Mouse (Mus musculus): ENCODE data around the gene Adk. TPM values are rescaled to one million over a fixed set of nuclear protein-coding genes. Genes with fewer than 3 reads are reported as not detected.
A peak's percentile ranks its signal among the peaks of the same experiment; 100 is the strongest.

Adk gene
- polyA plus RNA-seq, 1 experiment from 2014 or later, result 230 TPM

GRCm38 (mm10) chr14:21439785-21440184 is 387.4 kb downstream of the Adk start:
- H3K4me1 ChIP-seq (replicated peaks), result peaks cover 3% of the 10 kb centered on the region; the same call in 1 of the 2 replicates
- no peaks in the 10 kb centered on the region for H3K27me3 ChIP-seq (replicated peaks)
- peak; percentile 43; the same call in 1 of the 2 replicates for ATAC-seq
- no peaks in the 10 kb centered on the region for H3K9me3 ChIP-seq
- no peaks in the 10 kb centered on the region for H3K36me3 ChIP-seq
- WGBS, result 29% methylated on average over 4 of the region's 4 CpGs
- H3K9ac ChIP-seq, result no peak overlapping the region
- no peak overlapping the region for H3K4me3 ChIP-seq (replicated peaks)
- no peak overlapping the region for H3K4me2 ChIP-seq (replicated peaks)
- H3K27ac ChIP-seq, result no peak overlapping the region

DNA sequence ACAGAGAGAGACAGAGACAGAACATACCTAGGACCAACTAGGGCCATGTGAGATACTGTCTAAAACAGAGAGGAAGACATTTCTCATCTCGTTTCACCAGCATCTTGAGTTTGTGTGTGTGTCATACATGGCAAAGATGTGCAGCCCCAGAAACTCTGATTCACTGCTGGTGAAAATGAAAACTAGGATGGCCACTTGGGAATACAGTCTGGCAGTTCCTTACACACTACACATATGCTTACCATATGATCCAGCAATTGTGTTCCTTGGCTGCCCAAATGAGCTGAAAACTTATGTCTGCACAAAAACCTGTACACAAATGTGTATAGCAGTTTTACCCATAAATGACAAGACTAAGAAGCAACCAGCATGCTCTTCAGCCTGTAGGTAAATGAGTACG is 388.2 kb downstream of the Adk start:
- 91% methylated on average over 2 of the region's 2 CpGs for WGBS

DNA sequence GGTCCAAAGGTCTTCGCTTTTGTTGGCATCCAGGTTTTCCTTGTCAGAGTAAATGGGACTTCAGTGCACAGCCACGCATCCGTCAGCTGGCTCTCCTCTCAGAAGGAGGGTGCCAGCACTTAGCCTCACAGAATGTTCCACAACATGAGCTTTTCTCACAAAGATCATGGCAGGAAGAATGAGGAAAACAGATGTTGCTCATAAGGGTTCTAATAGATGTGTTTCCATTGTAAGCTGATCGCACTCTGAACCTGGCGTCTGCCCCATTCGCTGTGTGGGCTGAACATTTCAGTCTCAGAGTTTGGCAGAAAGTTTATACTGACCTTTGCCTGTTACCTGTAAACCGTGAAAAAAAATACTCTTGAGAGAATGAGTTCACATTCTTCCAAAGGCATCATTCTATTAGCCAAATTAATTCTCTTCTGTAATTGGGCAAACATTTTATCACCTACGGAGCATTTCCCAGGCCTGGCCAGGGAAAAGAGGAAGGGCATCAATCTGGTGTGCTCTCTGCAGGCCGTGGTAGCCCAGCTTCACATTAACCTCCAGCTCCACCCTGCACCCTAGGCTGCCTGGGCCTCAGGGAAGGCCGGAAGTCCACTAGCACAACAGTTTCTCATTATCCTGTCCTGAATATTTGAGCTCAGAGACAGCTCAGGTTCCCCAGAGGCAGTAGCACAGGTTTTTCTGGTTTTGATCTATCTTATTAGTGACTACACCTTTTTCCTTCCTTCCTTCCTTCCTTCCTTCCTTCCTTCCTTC is 389.6 kb downstream of the Adk start:
- WGBS, result 53% methylated on average over 10 of the region's 10 CpGs
- peak; percentile 68 for ATAC-seq
- peaks cover 2% of the 10 kb centered on the region; the same call in 1 of the 2 replicates for H3K4me1 ChIP-seq (replicated peaks)
- H3K9ac ChIP-seq, result no peak overlapping the region
- H3K9me3 ChIP-seq, result no peaks in the 10 kb centered on the region
- no peak overlapping the region for H3K4me2 ChIP-seq (replicated peaks)
- H3K27ac ChIP-seq, result no peak overlapping the region
- H3K27me3 ChIP-seq (replicated peaks), result no peaks in the 10 kb centered on the region
- H3K4me3 ChIP-seq (replicated peaks), result no peak overlapping the region
- no peaks in the 10 kb centered on the region for H3K36me3 ChIP-seq

More for the DNA sequence above, 388.2 kb downstream of the Adk start:
- no peak overlapping the region for H3K4me3 ChIP-seq (replicated peaks)
- no peak overlapping the region for H3K9ac ChIP-seq
- H3K4me1 ChIP-seq (replicated peaks), result peaks cover 2% of the 10 kb centered on the region; the same call in 1 of the 2 replicates
- H3K36me3 ChIP-seq, result no peaks in the 10 kb centered on the region
- ATAC-seq, result no peak
- no peak overlapping the region for H3K27ac ChIP-seq
- H3K4me2 ChIP-seq (replicated peaks), result no peak overlapping the region
- no peaks in the 10 kb centered on the region for H3K27me3 ChIP-seq (replicated peaks)
- no peaks in the 10 kb centered on the region for H3K9me3 ChIP-seq

DNA sequence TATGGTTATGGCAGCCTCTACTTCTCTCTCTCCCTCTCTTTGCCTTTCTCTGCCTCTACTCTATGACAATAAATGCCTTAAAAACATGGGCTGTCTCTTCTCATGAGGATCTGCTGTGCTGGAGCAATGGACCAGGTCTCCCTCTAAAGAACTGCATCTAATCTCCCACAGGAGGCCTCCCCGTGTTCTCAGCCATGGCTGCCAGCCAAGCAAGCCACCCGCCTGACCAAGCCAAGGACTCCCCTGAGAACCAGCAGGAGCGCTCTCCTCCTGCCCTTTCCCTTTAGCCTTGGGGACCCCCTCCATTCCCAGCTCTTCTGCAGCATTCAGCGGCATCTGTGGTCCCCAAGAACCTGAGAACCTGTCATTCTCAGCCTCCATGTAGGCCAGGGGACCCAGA is 400.2 kb downstream of the Adk start:
- H3K9me3 ChIP-seq, result no peaks in the 10 kb centered on the region
- 75% methylated on average over 4 of the region's 4 CpGs for WGBS
- ATAC-seq, result no peak
- H3K27me3 ChIP-seq (replicated peaks), result no peaks in the 10 kb centered on the region
- H3K27ac ChIP-seq, result no peak overlapping the region
- H3K9ac ChIP-seq, result no peak overlapping the region
- H3K4me1 ChIP-seq (replicated peaks), result no peaks in the 10 kb centered on the region
- H3K4me2 ChIP-seq (replicated peaks), result no peak overlapping the region
- no peak overlapping the region for H3K4me3 ChIP-seq (replicated peaks)
- no peaks in the 10 kb centered on the region for H3K36me3 ChIP-seq

DNA sequence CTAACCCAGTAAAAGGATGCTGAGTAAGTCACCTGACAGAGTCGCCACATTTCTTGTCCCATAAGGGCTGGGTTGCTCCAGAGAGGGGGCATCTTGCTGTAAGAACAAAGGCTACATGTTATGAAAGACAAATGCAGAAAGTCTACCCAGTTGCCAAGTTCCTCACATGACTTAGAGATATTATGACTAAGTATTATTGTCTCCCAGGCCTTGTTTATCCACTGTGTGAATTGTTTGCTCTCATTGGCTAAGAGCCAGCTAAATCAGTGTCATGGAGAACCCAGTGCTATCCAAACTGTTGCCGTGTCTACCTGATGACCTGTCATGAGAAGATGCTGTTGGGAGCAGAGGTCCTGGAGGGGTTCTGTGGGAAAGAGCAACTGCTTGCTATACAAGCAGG is 401.5 kb downstream of the Adk start:
- Histone ChIP-seq H3K9ac (no peak overlapping the region), H3K4me2 (replicated peaks) (no peak overlapping the region), H3K27me3 (replicated peaks) (no peaks in the 10 kb centered on the region), H3K9me3 (no peaks in the 10 kb centered on the region), H3K27ac (no peak overlapping the region), H3K4me1 (replicated peaks) (no peaks in the 10 kb centered on the region), H3K4me3 (replicated peaks) (no peak overlapping the region), H3K36me3 (no peaks in the 10 kb centered on the region)
- ATAC-seq, result no peak
- 66% methylated on average over 2 of the region's 2 CpGs for WGBS

DNA sequence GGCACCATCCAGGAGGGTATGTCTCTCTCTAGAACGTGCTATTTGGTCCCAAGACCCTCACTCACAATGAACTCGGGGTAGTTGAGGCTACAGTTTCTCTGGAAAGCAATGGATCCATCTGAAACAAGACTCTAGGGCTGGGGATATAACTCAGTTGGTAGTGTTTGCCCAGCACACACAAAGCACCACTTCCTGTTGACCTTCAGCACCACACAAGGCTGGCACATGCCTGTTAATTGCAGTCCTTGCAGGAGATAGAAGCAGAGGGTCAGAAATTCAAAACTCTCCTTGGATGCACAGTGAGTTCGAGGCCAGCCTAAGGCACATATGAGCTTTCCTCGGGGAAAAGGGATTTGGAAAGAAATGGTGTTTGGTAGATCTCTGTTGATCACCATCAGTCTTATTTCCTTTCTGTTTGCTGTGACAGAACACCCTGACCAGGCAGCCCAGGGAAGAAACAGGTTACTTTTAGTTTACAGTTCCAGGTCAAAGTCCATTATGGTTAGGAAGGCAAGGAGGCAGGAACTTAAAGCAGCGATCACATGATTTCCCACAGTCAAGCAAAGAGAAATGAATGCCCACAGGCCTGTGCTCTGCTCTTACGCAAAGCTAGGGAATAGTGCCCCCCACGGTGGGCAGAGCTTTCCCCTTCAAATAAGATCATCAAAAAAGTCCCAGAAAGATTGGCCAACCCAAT is 403.4 kb downstream of the Adk start:
- Histone ChIP-seq H3K27ac (no peak overlapping the region), H3K4me1 (replicated peaks) (no peaks in the 10 kb centered on the region), H3K9ac (no peak overlapping the region), H3K9me3 (no peaks in the 10 kb centered on the region), H3K36me3 (no peaks in the 10 kb centered on the region), H3K27me3 (replicated peaks) (no peaks in the 10 kb centered on the region), H3K4me2 (replicated peaks) (no peak overlapping the region), H3K4me3 (replicated peaks) (no peak overlapping the region)
- 85% methylated on average over 7 of the region's 7 CpGs for WGBS
- peak; percentile 61; the same call in 1 of the 2 replicates for ATAC-seq

GRCm38 (mm10) chr14:21456526-21456925 is 404.2 kb downstream of the Adk start:
- H3K4me3 ChIP-seq (replicated peaks), result no peak overlapping the region
- no peak overlapping the region for H3K9ac ChIP-seq
- H3K4me1 ChIP-seq (replicated peaks), result no peaks in the 10 kb centered on the region
- H3K27me3 ChIP-seq (replicated peaks), result no peaks in the 10 kb centered on the region
- H3K4me2 ChIP-seq (replicated peaks), result no peak overlapping the region
- no peaks in the 10 kb centered on the region for H3K9me3 ChIP-seq
- no peaks in the 10 kb centered on the region for H3K36me3 ChIP-seq
- no peak overlapping the region for H3K27ac ChIP-seq
- ATAC-seq, result no peak

GRCm38 (mm10) chr14:21457876-21458275 is 405.5 kb downstream of the Adk start:
- WGBS, result 77% methylated on average over 5 of the region's 5 CpGs
- no peaks in the 10 kb centered on the region for H3K27me3 ChIP-seq (replicated peaks)
- ATAC-seq, result no peak
- H3K4me3 ChIP-seq (replicated peaks), result no peak overlapping the region
- H3K9ac ChIP-seq, result no peak overlapping the region
- no peaks in the 10 kb centered on the region for H3K9me3 ChIP-seq
- no peaks in the 10 kb centered on the region for H3K36me3 ChIP-seq
- no peaks in the 10 kb centered on the region for H3K4me1 ChIP-seq (replicated peaks)
- no peak overlapping the region for H3K27ac ChIP-seq
- H3K4me2 ChIP-seq (replicated peaks), result no peak overlapping the region

- no peaks in the 10 kb centered on the region for H3K27me3 ChIP-seq (replicated peaks)
- no peak overlapping the region for H3K27ac ChIP-seq
- WGBS, result 80% methylated on average over 7 of the region's 7 CpGs
- H3K4me1 ChIP-seq (replicated peaks), result 0 out of 2 replicates have a peak, but pooled peaks cover 3% of the 10 kb centered on the region
- H3K36me3 ChIP-seq, result no peaks in the 10 kb centered on the region
- no peak overlapping the region for H3K9ac ChIP-seq
- H3K4me3 ChIP-seq (replicated peaks), result no peak overlapping the region
- H3K4me2 ChIP-seq (replicated peaks), result no peak overlapping the region
- no peak for ATAC-seq
- H3K9me3 ChIP-seq, result no peaks in the 10 kb centered on the region
Observed at GRCm38 (mm10) chr14:21458696-21459095, 406.3 kb downstream of the Adk start.

- 83% methylated on average over 4 of the region's 4 CpGs for WGBS
- H3K4me3 ChIP-seq (replicated peaks), result no peak overlapping the region
- 0 out of 2 replicates have a peak, but pooled peaks cover 3% of the 10 kb centered on the region for H3K4me1 ChIP-seq (replicated peaks)
- H3K9me3 ChIP-seq, result no peaks in the 10 kb centered on the region
- no peak overlapping the region for H3K27ac ChIP-seq
- no peak overlapping the region for H3K9ac ChIP-seq
- no peaks in the 10 kb centered on the region for H3K36me3 ChIP-seq
- H3K27me3 ChIP-seq (replicated peaks), result no peaks in the 10 kb centered on the region
- no peak for ATAC-seq
- H3K4me2 ChIP-seq (replicated peaks), result no peak overlapping the region
Observed at GRCm38 (mm10) chr14:21459163-21459562, 406.8 kb downstream of the Adk start.

DNA sequence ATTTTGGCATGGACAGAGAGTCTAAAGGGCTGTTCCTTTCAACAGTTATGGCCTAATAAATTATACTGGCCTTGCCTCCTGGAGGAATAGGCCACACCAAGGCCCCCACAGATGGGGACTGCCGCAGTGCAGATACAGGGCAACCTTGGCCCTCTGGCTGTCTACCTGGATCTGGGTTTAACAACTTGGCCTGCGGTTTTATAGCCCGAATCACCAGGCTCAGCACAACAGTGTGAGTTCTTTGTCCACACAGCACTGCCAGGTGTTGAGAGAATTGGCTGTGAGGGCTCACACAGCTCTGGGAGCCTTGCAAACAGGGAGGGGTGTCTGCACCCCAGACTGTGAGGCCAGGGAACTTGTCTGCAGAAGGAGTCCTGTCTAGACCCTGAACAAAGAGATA is 410.0 kb downstream of the Adk start:
- 0 out of 2 replicates have a peak, but pooled peaks cover 3% of the 10 kb centered on the region for H3K4me1 ChIP-seq (replicated peaks)
- no peak overlapping the region for H3K4me3 ChIP-seq (replicated peaks)
- no peak overlapping the region for H3K27ac ChIP-seq
- H3K4me2 ChIP-seq (replicated peaks), result no peak overlapping the region
- 76% methylated on average over 3 of the region's 3 CpGs for WGBS
- no peaks in the 10 kb centered on the region for H3K27me3 ChIP-seq (replicated peaks)
- no peaks in the 10 kb centered on the region for H3K36me3 ChIP-seq
- no peaks in the 10 kb centered on the region for H3K9me3 ChIP-seq
- no peak overlapping the region for H3K9ac ChIP-seq
- ATAC-seq, result 0 out of 2 replicates have a peak, but pooled peaks have one; percentile 43

- Histone ChIP-seq H3K4me2 (replicated peaks) (no peak overlapping the region), H3K9me3 (no peaks in the 10 kb centered on the region), H3K4me3 (replicated peaks) (no peak overlapping the region), H3K4me1 (replicated peaks) (0 out of 2 replicates have a peak, but pooled peaks cover 3% of the 10 kb centered on the region), H3K27ac (no peak overlapping the region), H3K9ac (no peak overlapping the region), H3K36me3 (no peaks in the 10 kb centered on the region), H3K27me3 (replicated peaks) (no peaks in the 10 kb centered on the region)
- no peak for ATAC-seq
- 68% methylated on average over 9 of the region's 9 CpGs for WGBS
Observed at GRCm38 (mm10) chr14:21463117-21463712, 410.8 kb downstream of the Adk start.
